Comparison of ENCODE assay signal across 18 mouse cellular contexts in genomic region chr13:97492958-97493735, GRCm38 (mm10).
DNase-seq lines count a peak whose midpoint lies in the region; ATAC-seq and TF ChIP-seq lines count a peak whose summit lies in the region.
"Had no signal": no experiment of that assay in that cellular context is flagged by ENCODE, and none has a peak within 500 bp of the region (broad histone marks: within the 10 kb centered on the region; RNA-seq: fewer than 3 reads in every experiment).

No protein-coding gene starts in this region.

- H3K9ac ChIP-seq in embryonic facial prominence, embryonic 15.5 days, result no peak overlapping the region
- H3K9ac ChIP-seq in hindbrain, embryonic 15.5 days, result no peak overlapping the region
- no peak overlapping the region for H3K9ac ChIP-seq in midbrain, embryonic 11.5 days (ENCODE audit: low read length)
- H3K9ac ChIP-seq in limb, embryonic 15.5 days, result no peak overlapping the region
- no peak overlapping the region for H3K9ac ChIP-seq in heart, adult 2 months (ENCODE audit: low read depth, low read length)
- H3K9ac ChIP-seq: heart, embryonic 13.5 days; liver, embryonic 14.5 days had no signal

- no peaks in the 10 kb centered on the region for H3K79me2 ChIP-seq in heart, adult 2 months (replicated peaks; ENCODE audit: control insufficient read depth, insufficient read depth, low read length)

- no peak for DNase-seq in embryonic facial prominence, embryonic 10.5 days (ENCODE audit: low spot score)
- DNase-seq in hindbrain, embryonic 10.5 days (ENCODE audit: low spot score), result no peak
- peak; percentile 57 for DNase-seq in midbrain, embryonic 11.5 days (ENCODE audit: low spot score, missing footprints)
- no peak for DNase-seq in midbrain, embryonic 10.5 days (ENCODE audit: low spot score)
- no peak for DNase-seq in heart, adult 2 months
- DNase-seq: cerebellum, adult 11 months; cerebellum, postnatal 25 days; heart, postnatal 4 days; kidney, adult 18-20 months; kidney, postnatal 25 days; lung, postnatal 36 days; thymus, postnatal 36 days had no signal

- H3K4me3 ChIP-seq in embryonic facial prominence, embryonic 15.5 days (replicated peaks), result no peak overlapping the region
- no peak overlapping the region for H3K4me3 ChIP-seq in embryonic facial prominence, embryonic 10.5 days
- H3K4me3 ChIP-seq in hindbrain, embryonic 15.5 days, result no peak overlapping the region
- no peak overlapping the region for H3K4me3 ChIP-seq in hindbrain, embryonic 10.5 days
- H3K4me3 ChIP-seq in midbrain, embryonic 11.5 days (ENCODE audit: low read depth, low read length), result no peak overlapping the region
- no peak overlapping the region for H3K4me3 ChIP-seq in midbrain, embryonic 10.5 days
- no peak overlapping the region for H3K4me3 ChIP-seq in limb, embryonic 15.5 days
- no peak overlapping the region for H3K4me3 ChIP-seq in heart, adult 2 months
- H3K4me3 ChIP-seq: heart, embryonic 13.5 days had no signal

- no peaks in the 10 kb centered on the region for H3K9me3 ChIP-seq in embryonic facial prominence, embryonic 15.5 days (replicated peaks)
- no peaks in the 10 kb centered on the region for H3K9me3 ChIP-seq in embryonic facial prominence, embryonic 10.5 days
- no peaks in the 10 kb centered on the region for H3K9me3 ChIP-seq in hindbrain, embryonic 15.5 days
- H3K9me3 ChIP-seq in hindbrain, embryonic 10.5 days, result no peaks in the 10 kb centered on the region
- no peaks in the 10 kb centered on the region for H3K9me3 ChIP-seq in midbrain, embryonic 11.5 days (ENCODE audit: control insufficient read depth, low read length)
- H3K9me3 ChIP-seq in midbrain, embryonic 10.5 days (replicated peaks), result no peaks in the 10 kb centered on the region
- H3K9me3 ChIP-seq in limb, embryonic 15.5 days, result no peaks in the 10 kb centered on the region
- H3K9me3 ChIP-seq: heart, embryonic 13.5 days had no signal

- ATAC-seq in embryonic facial prominence, embryonic 15.5 days (ENCODE audit: insufficient number of reproducible peaks, low FRiP score, low TSS enrichment, low read depth), result peak; percentile 54; the same call in 1 of the 2 replicates
- peak; percentile 63; the same call in 1 of the 2 replicates for ATAC-seq in hindbrain, embryonic 15.5 days (ENCODE audit: low FRiP score, low read depth)
- ATAC-seq in midbrain, embryonic 11.5 days (ENCODE audit: low FRiP score), result no peak
- ATAC-seq in limb, embryonic 15.5 days (ENCODE audit: insufficient number of reproducible peaks, low FRiP score, low TSS enrichment, low read depth), result no peak; the same call in 1 of the 2 replicates
- ATAC-seq: midbrain, embryonic 16.5 days had no signal

- no peaks in the 10 kb centered on the region for H3K36me3 ChIP-seq in embryonic facial prominence, embryonic 15.5 days
- no peaks in the 10 kb centered on the region for H3K36me3 ChIP-seq in embryonic facial prominence, embryonic 10.5 days (replicated peaks)
- no peaks in the 10 kb centered on the region for H3K36me3 ChIP-seq in hindbrain, embryonic 15.5 days
- H3K36me3 ChIP-seq in hindbrain, embryonic 10.5 days, result no peaks in the 10 kb centered on the region
- H3K36me3 ChIP-seq in midbrain, embryonic 11.5 days (ENCODE audit: control insufficient read depth, insufficient read depth, low read length), result no peaks in the 10 kb centered on the region
- H3K36me3 ChIP-seq in midbrain, embryonic 10.5 days, result no peaks in the 10 kb centered on the region
- H3K36me3 ChIP-seq in limb, embryonic 15.5 days, result no peaks in the 10 kb centered on the region
- no peaks in the 10 kb centered on the region for H3K36me3 ChIP-seq in heart, adult 2 months (ENCODE audit: control insufficient read depth, insufficient read depth, low read length)
- H3K36me3 ChIP-seq: heart, embryonic 13.5 days had no signal

- intact Hi-C loops in heart, adult 2 months (cut with DNase I), result no loop called here

- no peak overlapping the region for H3K4me2 ChIP-seq in embryonic facial prominence, embryonic 15.5 days (replicated peaks)
- H3K4me2 ChIP-seq in hindbrain, embryonic 15.5 days, result no peak overlapping the region
- H3K4me2 ChIP-seq in midbrain, embryonic 11.5 days, result no peak overlapping the region
- H3K4me2 ChIP-seq in limb, embryonic 15.5 days, result 0 out of 2 replicates have a peak overlapping the region, but pooled peaks have one; percentile 1
- H3K4me2 ChIP-seq: heart, embryonic 13.5 days had no signal

- no peak for TF ChIP-seq EP300 in heart, adult 2 months (IDR thresholded peaks at IDR 0.05; ENCODE audit: insufficient read depth, low read depth, low read length)

- TF ChIP-seq CTCF in heart, adult 2 months (IDR thresholded peaks at IDR 0.05), result no peak

- H3K4me1 ChIP-seq in embryonic facial prominence, embryonic 15.5 days, result peaks cover 42% of the 10 kb centered on the region
- peaks cover 47% of the 10 kb centered on the region for H3K4me1 ChIP-seq in embryonic facial prominence, embryonic 10.5 days
- peaks cover 32% of the 10 kb centered on the region for H3K4me1 ChIP-seq in hindbrain, embryonic 15.5 days (replicated peaks)
- H3K4me1 ChIP-seq in hindbrain, embryonic 10.5 days (replicated peaks), result peaks cover 37% of the 10 kb centered on the region
- 0 out of 2 replicates have a peak, but pooled peaks cover 4% of the 10 kb centered on the region for H3K4me1 ChIP-seq in midbrain, embryonic 11.5 days (ENCODE audit: control insufficient read depth, insufficient read depth, low read length)
- H3K4me1 ChIP-seq in midbrain, embryonic 10.5 days, result peaks cover 31% of the 10 kb centered on the region
- peaks cover 22% of the 10 kb centered on the region for H3K4me1 ChIP-seq in limb, embryonic 15.5 days
- peaks cover 4% of the 10 kb centered on the region for H3K4me1 ChIP-seq in heart, adult 2 months (ENCODE audit: control insufficient read depth, insufficient read depth, low read length)

- no peaks in the 10 kb centered on the region for H3K27me3 ChIP-seq in embryonic facial prominence, embryonic 15.5 days
- H3K27me3 ChIP-seq in embryonic facial prominence, embryonic 10.5 days (replicated peaks; ENCODE audit: low read depth, poor library complexity, severe bottlenecking), result 0 out of 2 replicates have a peak, but pooled peaks cover 9% of the 10 kb centered on the region
- H3K27me3 ChIP-seq in hindbrain, embryonic 15.5 days, result no peaks in the 10 kb centered on the region
- H3K27me3 ChIP-seq in hindbrain, embryonic 10.5 days (ENCODE audit: insufficient read depth, poor library complexity, severe bottlenecking), result 0 out of 2 replicates have a peak, but pooled peaks cover 5% of the 10 kb centered on the region
- no peaks in the 10 kb centered on the region; the same call in 1 of the 2 replicates for H3K27me3 ChIP-seq in midbrain, embryonic 11.5 days (ENCODE audit: control insufficient read depth, insufficient read depth, low read length)
- no peaks in the 10 kb centered on the region; the same call in 1 of the 2 replicates for H3K27me3 ChIP-seq in midbrain, embryonic 10.5 days (ENCODE audit: low read depth, poor library complexity, severe bottlenecking)
- no peaks in the 10 kb centered on the region; the same call in 1 of the 2 replicates for H3K27me3 ChIP-seq in limb, embryonic 15.5 days
- no peaks in the 10 kb centered on the region for H3K27me3 ChIP-seq in heart, adult 2 months (ENCODE audit: control insufficient read depth, insufficient read depth, low read length)

- TF ChIP-seq POLR2A in heart, adult 2 months (IDR thresholded peaks at IDR 0.05; ENCODE audit: insufficient read depth, low read depth, low read length), result no peak

- H3K27ac ChIP-seq in embryonic facial prominence, embryonic 15.5 days (replicated peaks), result no peak overlapping the region
- no peak overlapping the region for H3K27ac ChIP-seq in embryonic facial prominence, embryonic 10.5 days (replicated peaks)
- no peak overlapping the region for H3K27ac ChIP-seq in hindbrain, embryonic 15.5 days (replicated peaks)
- no peak overlapping the region for H3K27ac ChIP-seq in hindbrain, embryonic 10.5 days
- no peak overlapping the region for H3K27ac ChIP-seq in midbrain, embryonic 11.5 days (ENCODE audit: low read depth, low read length)
- no peak overlapping the region for H3K27ac ChIP-seq in midbrain, embryonic 10.5 days (replicated peaks)
- no peak overlapping the region for H3K27ac ChIP-seq in limb, embryonic 15.5 days
- H3K27ac ChIP-seq in heart, adult 2 months, result no peak overlapping the region
- H3K27ac ChIP-seq: heart, embryonic 13.5 days; liver, embryonic 14.5 days had no signal

- 65% methylated on average over 17 of the region's 20 CpGs for WGBS in embryonic facial prominence, embryonic 15.5 days
- 81% methylated on average over 20 of the region's 20 CpGs for WGBS in embryonic facial prominence, embryonic 10.5 days
- WGBS in hindbrain, embryonic 15.5 days, result 46% methylated on average over 17 of the region's 20 CpGs
- 71% methylated on average over 20 of the region's 20 CpGs for WGBS in hindbrain, embryonic 10.5 days
- WGBS in midbrain, embryonic 11.5 days, result 78% methylated on average over 17 of the region's 20 CpGs
- 82% methylated on average over 17 of the region's 20 CpGs for WGBS in midbrain, embryonic 10.5 days
- 53% methylated on average over 18 of the region's 20 CpGs for WGBS in limb, embryonic 15.5 days
- WGBS in heart, adult 2 months, result 84% methylated on average over 20 of the region's 20 CpGs

Comparison
In these comparisons a context has a peak if more than half of its experiments do, and no peak if none do; other contexts are left out.
1. ATAC-seq: peak in embryonic facial prominence, embryonic 15.5 days (single experiment) and hindbrain, embryonic 15.5 days (single experiment); none in midbrain, embryonic 11.5 days (single experiment) and limb, embryonic 15.5 days (single experiment).